Comparison of ENCODE assay signal across 31 mouse cellular contexts in the genomic region with DNA sequence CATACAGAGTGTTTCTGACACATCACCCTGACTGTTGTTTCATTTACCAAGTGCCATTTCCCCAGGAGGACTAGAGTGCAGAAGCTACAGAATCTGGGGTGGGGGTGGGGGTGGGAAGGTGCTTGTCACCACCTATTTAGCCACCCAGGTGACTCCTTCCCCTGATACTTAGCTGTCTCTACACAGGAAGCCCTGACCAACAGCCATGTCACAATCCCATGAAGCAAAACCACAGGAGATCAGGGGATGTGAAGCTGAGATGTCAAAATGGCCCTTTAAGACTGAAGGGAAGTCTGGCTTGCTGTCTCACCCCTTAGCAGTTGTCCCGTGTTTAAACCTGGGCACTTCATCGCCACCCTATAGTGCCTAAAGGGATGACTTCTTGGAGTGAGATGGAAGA. TPM values are rescaled to one million over a fixed set of nuclear protein-coding genes. Genes with fewer than 3 reads are reported as not detected.
"Had no signal": no experiment of that assay in that cellular context is flagged by ENCODE, and none has a peak within 500 bp of the region (broad histone marks: within the 10 kb centered on the region; RNA-seq: fewer than 3 reads in every experiment).

No protein-coding gene starts in this region.

- H3K9me3 ChIP-seq: intestine, embryonic 15.5 days; kidney, embryonic 15.5 days; limb, embryonic 12.5 days; limb, embryonic 15.5 days; liver, embryonic 15.5 days; midbrain, embryonic 12.5 days; midbrain, embryonic 15.5 days had no signal

- DNase-seq: kidney, adult 11 months; kidney, adult 8-10 months; kidney, postnatal 10 days; kidney, postnatal 36 days; layer of hippocampus, postnatal 36 days; left cerebral cortex, postnatal 4 days; lung, adult 2 months; lung, postnatal 14 days; right cerebral cortex, adult 18-20 months; right cerebral cortex, postnatal 14 days; right cerebral cortex, postnatal 4 days; thymus, postnatal 25 days had no signal

- H3K4me3 ChIP-seq: intestine, embryonic 15.5 days; kidney, embryonic 15.5 days; left cerebral cortex, adult 2 months; limb, embryonic 12.5 days; limb, embryonic 15.5 days; liver, embryonic 15.5 days; midbrain, embryonic 12.5 days; midbrain, embryonic 15.5 days; myocyte had no signal

- H3K27ac ChIP-seq: intestine, embryonic 15.5 days; kidney, embryonic 15.5 days; left cerebral cortex, adult 2 months; limb, embryonic 12.5 days; limb, embryonic 15.5 days; liver, embryonic 15.5 days; macrophage; midbrain, embryonic 12.5 days; midbrain, embryonic 15.5 days had no signal

- H3K4me1 ChIP-seq: intestine, embryonic 15.5 days; limb, embryonic 12.5 days; limb, embryonic 15.5 days; liver, embryonic 15.5 days had no signal

- H3K4me2 ChIP-seq: intestine, embryonic 15.5 days; kidney, embryonic 15.5 days; limb, embryonic 12.5 days; limb, embryonic 15.5 days; liver, embryonic 11.5 days; liver, embryonic 15.5 days; midbrain, embryonic 12.5 days; midbrain, embryonic 15.5 days had no signal

- H3K9ac ChIP-seq: intestine, embryonic 15.5 days; kidney, embryonic 15.5 days; limb, embryonic 12.5 days; limb, embryonic 15.5 days; liver, embryonic 15.5 days; midbrain, embryonic 12.5 days; midbrain, embryonic 15.5 days had no signal

- H3K36me3 ChIP-seq: intestine, embryonic 15.5 days; kidney, embryonic 15.5 days; limb, embryonic 12.5 days; limb, embryonic 15.5 days; liver, embryonic 15.5 days; midbrain, embryonic 12.5 days; midbrain, embryonic 15.5 days had no signal

- H3K27me3 ChIP-seq: intestine, embryonic 15.5 days; kidney, embryonic 15.5 days; limb, embryonic 12.5 days; limb, embryonic 15.5 days; liver, embryonic 15.5 days; midbrain, embryonic 12.5 days; midbrain, embryonic 15.5 days had no signal

- ATAC-seq: intestine, embryonic 15.5 days; midbrain, embryonic 15.5 days had no signal

RNA-seq across cellular contexts. Expression of gene Susd4, which starts 37.9 kb away (rescaled TPM):
- total RNA-seq: monocyte, adult 5-6 weeks had no signal
- polyA plus RNA-seq: macrophage had no signal

RNA-seq across cellular contexts. Expression of gene Ccdc185, which starts 52.6 kb away (rescaled TPM):
- total RNA-seq: left cerebral cortex, postnatal 10 days; left cerebral cortex, postnatal 4 days; megakaryocyte-erythroid progenitor cell, adult 5-6 weeks had no signal
- polyA plus RNA-seq: intestine, embryonic 15.5 days; kidney, embryonic 15.5 days; limb, embryonic 12.5 days; limb, embryonic 15.5 days; liver, embryonic 11.5 days; liver, embryonic 15.5 days; lung, adult 2 months; lung, embryonic 16.5 days; macrophage; midbrain, embryonic 12.5 days; midbrain, embryonic 15.5 days; myocyte; neural tube, embryonic 11.5 days; neural tube, embryonic 14.5 days; stomach, embryonic 14.5 days; thymus, postnatal 0 days had no signal
